Mouse (Mus musculus): ENCODE measurements around the gene Slc39a2.

DNA sequence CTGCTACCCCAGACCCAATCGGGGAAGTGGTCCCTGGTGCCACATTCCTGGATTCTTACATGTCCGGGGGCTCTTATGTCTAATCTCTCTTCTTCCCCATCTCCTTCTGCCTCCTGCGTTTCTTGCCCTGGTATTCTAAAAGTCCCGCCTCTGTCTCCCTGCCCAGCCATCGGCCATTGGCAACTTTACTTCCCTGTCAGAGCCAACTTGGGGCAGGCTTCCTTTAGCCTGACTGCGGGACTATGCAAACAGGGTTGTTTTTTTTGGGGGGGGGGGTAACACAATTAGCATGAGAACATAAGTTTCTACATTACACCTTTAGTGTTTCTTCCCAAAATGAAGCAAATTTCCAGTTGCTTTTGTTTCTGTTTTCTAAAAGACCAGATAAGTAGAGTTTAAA, 50.6 kb downstream of the Slc39a2 start:
- TF ChIP-seq CTCF (IDR thresholded peaks at IDR 0.05; ENCODE audit: low read depth, low read length) (no peak), GATA1 (IDR thresholded peaks at IDR 0.05; ENCODE audit: borderline replicate concordance, low read length) (no peak), POLR2AphosphoS5 (IDR thresholded peaks at IDR 0.05; ENCODE audit: insufficient replicate concordance, low read depth, low read length) (no peak), TAL1 (conservative IDR thresholded peaks at IDR 0.05; ENCODE audit: low read depth, low read length) (no peak), GATA2 (IDR thresholded peaks at IDR 0.05; ENCODE audit: borderline replicate concordance, low read depth, low read length) (no peak)

All from G1E (cell line).